Mouse (Mus musculus): ENCODE data around the gene Hsd17b11. TPM values are rescaled to one million over a fixed set of nuclear protein-coding genes. Genes with fewer than 3 reads are reported as not detected.

Hsd17b11 gene
- total and polyA plus RNA-seq, 3 experiments, result 9.4 to 25.8 (median 15.3) TPM

GRCm38 (mm10) chr5:103962935-103963429 lies 58.7 kb downstream of the Hsd17b11 start:
- Histone ChIP-seq H3K79me2 (replicated peaks; ENCODE audit: control insufficient read depth, extremely low read depth, insufficient read depth, poor library complexity, severe bottlenecking) (no peaks in the 10 kb centered on the region), H3K4me2 (ENCODE audit: insufficient read depth, low read depth, poor library complexity, severe bottlenecking) (no peak overlapping the region), H3K4me3 (replicated peaks in 1 of 3; ENCODE audit: low read depth in 2 of 3, low read length in 2 of 3, poor library complexity in 1 of 3) (no peak overlapping the region), H3K9ac (ENCODE audit: insufficient read depth, low read depth) (no peak overlapping the region), H3K27ac (ENCODE audit: insufficient read depth, low read depth) (no peak overlapping the region), H3K27me3 (replicated peaks) (no peaks in the 10 kb centered on the region), H3K36me3 (replicated peaks in 1 of 2; ENCODE audit: control insufficient read depth in 1 of 2, insufficient read depth in 1 of 2, low read length in 1 of 2) (no peaks in the 10 kb centered on the region), H3K9me3 (replicated peaks; ENCODE audit: low read length) (peaks cover 1% of the 10 kb centered on the region), H3K4me1 (ENCODE audit: control insufficient read depth in 1 of 2, insufficient read depth in 2 of 2) (0 out of 4 replicates have a peak, but pooled peaks cover 0 to 2% of the 10 kb centered on the region in 2 experiments)
- DNase-seq (ENCODE audit: extremely low read depth), result no peak
- in situ Hi-C loops (cut with MboI; ENCODE audit: low pct_ligation_motif_present, low pct_unique_long_range_greater_than_20kb, low sequenced_read_pairs), result no loop called here
- dilution Hi-C loops (cut with MboI; ENCODE audit: extremely low pct_ligation_motif_present, extremely low pct_unique_long_range_greater_than_20kb, low sequenced_read_pairs), result no loop called here
- TF ChIP-seq MYC (IDR thresholded peaks at IDR 0.05; ENCODE audit: low read depth, low read length) (no peak), JUN (IDR thresholded peaks at IDR 0.05; ENCODE audit: insufficient read depth, low read depth, low read length) (no peak), CTCF (conservative IDR thresholded peaks at IDR 0.05 in 1 of 2, IDR thresholded peaks at IDR 0.05 in 1 of 2; ENCODE audit: low read depth in 2 of 2, low read length in 2 of 2) (no peak), UBTF (IDR thresholded peaks at IDR 0.05; ENCODE audit: low read depth, low read length) (no peak), RCOR1 (conservative IDR thresholded peaks at IDR 0.05; ENCODE audit: low read depth, low read length) (no peak), BHLHE40 (IDR thresholded peaks at IDR 0.05; ENCODE audit: low read depth, low read length) (no peak), TCF12 (IDR thresholded peaks at IDR 0.05; ENCODE audit: low read depth, low read length) (no peak), USF2 (conservative IDR thresholded peaks at IDR 0.05; ENCODE audit: low read depth, low read length) (no peak), MXI1 (IDR thresholded peaks at IDR 0.05; ENCODE audit: low read depth, low read length) (no peak), POLR2A (IDR thresholded peaks at IDR 0.05; ENCODE audit: low read depth, low read length) (no peak), ZMIZ1 (IDR thresholded peaks at IDR 0.05; ENCODE audit: low read depth, low read length) (no peak), ZC3H11A (IDR thresholded peaks at IDR 0.05; ENCODE audit: low read depth, low read length) (no peak), SIN3A (IDR thresholded peaks at IDR 0.05; ENCODE audit: low read length) (no peak), EP300 (IDR thresholded peaks at IDR 0.05; ENCODE audit: low read length) (no peak), USF1 (IDR thresholded peaks at IDR 0.05; ENCODE audit: low read depth, low read length) (no peak)

- DNase-seq (ENCODE audit: extremely low read depth), result no peak
- Histone ChIP-seq H3K36me3 (replicated peaks in 1 of 2; ENCODE audit: control insufficient read depth in 1 of 2, insufficient read depth in 1 of 2, low read length in 1 of 2) (no peaks in the 10 kb centered on the region), H3K9ac (ENCODE audit: insufficient read depth, low read depth) (no peak overlapping the region), H3K9me3 (replicated peaks; ENCODE audit: low read length) (no peaks in the 10 kb centered on the region), H3K27me3 (replicated peaks) (no peaks in the 10 kb centered on the region), H3K27ac (ENCODE audit: insufficient read depth, low read depth) (no peak overlapping the region), H3K4me1 (ENCODE audit: control insufficient read depth in 1 of 2, insufficient read depth in 2 of 2) (no peaks in the 10 kb centered on the region), H3K4me3 (replicated peaks in 1 of 3; ENCODE audit: low read depth in 2 of 3, low read length in 2 of 3, poor library complexity in 1 of 3) (no peak overlapping the region), H3K4me2 (ENCODE audit: insufficient read depth, low read depth, poor library complexity, severe bottlenecking) (no peak overlapping the region), H3K79me2 (replicated peaks; ENCODE audit: control insufficient read depth, extremely low read depth, insufficient read depth, poor library complexity, severe bottlenecking) (no peaks in the 10 kb centered on the region)
- TF ChIP-seq ZNF384 (IDR thresholded peaks at IDR 0.05; ENCODE audit: low read depth, low read length), result peak; percentile 46
- TF ChIP-seq TBP (conservative IDR thresholded peaks at IDR 0.05; ENCODE audit: low read depth, low read length), result no peak
- TF ChIP-seq BHLHE40 (IDR thresholded peaks at IDR 0.05; ENCODE audit: low read depth, low read length), result peak; percentile 61; the same call in 1 of the 2 replicates
- in situ Hi-C loops (cut with MboI; ENCODE audit: low pct_ligation_motif_present, low pct_unique_long_range_greater_than_20kb, low sequenced_read_pairs) (no loop called here), dilution Hi-C loops (cut with MboI; ENCODE audit: extremely low pct_ligation_motif_present, extremely low pct_unique_long_range_greater_than_20kb, low sequenced_read_pairs) (no loop called here)
Measured at GRCm38 (mm10) chr5:103954638-103955037, 67.1 kb downstream of the Hsd17b11 start.

All from CH12.LX (cell line).